Mouse (Mus musculus) embryonic fibroblast, embryonic 13.5 days (primary cell): ENCODE results near the gene Cd82.

ENCODE experiments used
- CTCF ChIP-seq: IDR thresholded peaks from 2 replicates; pipeline ENCODE4 v1.5.1; 2011; ENCODE audit warnings: mild to moderate bottlenecking, control low read depth, low read length, moderate library complexity, borderline replicate concordance; ENCODE audit not compliant: insufficient read depth
- POLR2A ChIP-seq: IDR thresholded peaks from 2 replicates; pipeline ENCODE4 v1.6.1; 2011; ENCODE audit warnings: low read depth, mild to moderate bottlenecking, control low read depth, low read length, moderate library complexity

DNA sequence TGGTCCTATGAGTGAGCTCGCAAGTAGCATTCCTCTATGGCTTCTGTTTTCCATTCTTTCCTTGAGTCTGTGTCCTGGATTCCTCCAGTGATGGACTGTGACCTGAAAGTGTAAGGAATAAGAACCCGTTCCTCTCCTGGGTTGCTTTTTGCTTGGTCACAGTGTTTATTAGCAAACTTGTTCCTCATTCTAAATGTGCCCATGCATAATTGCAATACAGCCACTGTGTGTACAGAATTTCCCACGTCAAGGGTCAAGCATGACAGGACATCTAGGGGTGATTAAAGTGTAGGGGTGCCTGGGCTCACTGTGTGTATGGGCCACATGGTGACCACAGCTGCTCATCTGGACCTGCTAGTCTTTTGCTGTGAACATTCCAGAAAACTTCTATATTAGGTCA lies 28.0 kb downstream of the Cd82 start:
- TF ChIP-seq POLR2A (no peak), CTCF (no peak)
